Comparison of ENCODE assay signal across 9 mouse cellular contexts in the genomic region with DNA sequence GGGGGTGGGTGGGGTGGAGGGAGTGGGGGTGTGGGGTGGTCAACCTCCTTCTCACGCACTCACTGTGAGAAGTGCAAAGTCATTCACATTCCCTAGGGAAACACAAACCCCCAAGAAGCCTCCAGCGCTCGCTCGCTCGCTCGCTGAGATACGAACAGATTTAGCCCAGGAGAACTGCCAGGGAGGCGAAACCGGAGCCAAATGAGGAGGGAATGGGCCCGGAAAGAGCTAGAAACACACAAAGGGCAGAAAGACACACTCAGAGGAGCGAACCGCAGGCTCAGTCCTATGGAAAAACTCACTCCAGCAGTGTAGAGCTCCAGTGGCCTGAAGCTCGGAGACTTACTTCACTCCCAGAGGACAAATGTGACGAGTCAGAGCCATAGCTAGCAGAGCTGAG. TPM values are rescaled to one million over a fixed set of nuclear protein-coding genes. Genes with fewer than 3 reads are reported as not detected.
DNase-seq lines count a peak whose midpoint lies in the region; ATAC-seq and TF ChIP-seq lines count a peak whose summit lies in the region.
"Had no signal": no experiment of that assay in that cellular context is flagged by ENCODE, and none has a peak within 500 bp of the region (broad histone marks: within the 10 kb centered on the region; RNA-seq: fewer than 3 reads in every experiment).

No protein-coding gene starts in this region.

- no peak for TF ChIP-seq POLR2A in lung, adult 2 months (IDR thresholded peaks at IDR 0.05; ENCODE audit: borderline replicate concordance, extremely low read depth, low read depth, low read length)

- TF ChIP-seq CTCF in lung, embryonic 14.5 days (IDR thresholded peaks at IDR 0.05; ENCODE audit: low read depth) = no peak
- no peak for TF ChIP-seq CTCF in lung, adult 2 months (IDR thresholded peaks at IDR 0.05; ENCODE audit: insufficient read depth, low read length)

- no peak overlapping the region for H3K4me3 ChIP-seq in lung, embryonic 14.5 days (ENCODE audit: low read depth, low read length)
- no peak overlapping the region for H3K4me3 ChIP-seq in lung, adult 2 months (replicated peaks; ENCODE audit: extremely low read depth, low read depth, low read length)
- H3K4me3 ChIP-seq: megakaryocyte, embryonic 14.5 days had no signal

- peak; percentile 54 for DNase-seq in adrenal gland, postnatal 10 days
- DNase-seq in adrenal gland, adult 18-20 months (ENCODE audit: low spot score in 2 of 2) = no peak
- DNase-seq in lung, embryonic 14.5 days = peak; percentile 83
- DNase-seq in lung, adult 2 months = no peak
- DNase-seq in gastrocnemius, postnatal 25 days = peak; percentile 24
- DNase-seq in lung, postnatal 14 days = peak; percentile 61
- DNase-seq in retina, embryonic 14.5 days (ENCODE audit: low spot score) = no peak
- DNase-seq in adipocyte (ENCODE audit: low spot score) = no peak

- H3K4me2 ChIP-seq in lung, embryonic 14.5 days = no peak overlapping the region

- H3K27me3 ChIP-seq in lung, embryonic 14.5 days (ENCODE audit: insufficient read depth, low read length) = no peaks in the 10 kb centered on the region

- 31% methylated on average over 14 of the region's 14 CpGs for WGBS in lung, embryonic 14.5 days
- 42% methylated on average over 14 of the region's 14 CpGs for WGBS in lung, adult 2 months

- H3K9me3 ChIP-seq in lung, embryonic 14.5 days (ENCODE audit: low read depth, low read length) = no peaks in the 10 kb centered on the region

- peak overlapping the region; percentile 26; the same call in 1 of the 2 replicates for H3K27ac ChIP-seq in lung, embryonic 14.5 days (ENCODE audit: low read depth)

- no peaks in the 10 kb centered on the region for H3K36me3 ChIP-seq in lung, embryonic 14.5 days (ENCODE audit: insufficient read depth)

- H3K4me1 ChIP-seq in lung, embryonic 14.5 days (ENCODE audit: insufficient read depth) = no peaks in the 10 kb centered on the region; the same call in 1 of the 2 replicates
- no peaks in the 10 kb centered on the region for H3K4me1 ChIP-seq in lung, adult 2 months (ENCODE audit: control insufficient read depth, insufficient read depth, low read length)

- no peak overlapping the region for H3K9ac ChIP-seq in lung, embryonic 14.5 days

- ATAC-seq in lung, embryonic 14.5 days (ENCODE audit: insufficient read depth) = no peak

RNA-seq across cellular contexts. Expression of gene Gsg1l, which starts 15.4 kb away (rescaled TPM):
- total RNA-seq in adrenal gland, postnatal 10 days (2021) = 1 to 10 TPM; 7.2 to 8.7 TPM
- 10 to 100 TPM; 31.6 to 71.0 TPM for total RNA-seq in adrenal gland, adult 18-20 months (2021)
- polyA plus RNA-seq in lung, embryonic 14.5 days (2014; fragmentation: Nextera tagmentation; extraction: Ambion mirVana) = 3.2 and 3.3 TPM in 2 replicates
- 4.8 and 5.6 TPM in 2 replicates for polyA plus RNA-seq in lung, adult 2 months (2012; rRNA removed)
- total RNA-seq in gastrocnemius, postnatal 25 days (2021) = under 1 TPM in 1 of 2 experiments, not detected in 1; 0.08 TPM

Comparison
In these comparisons a context has a peak if more than half of its experiments do, and no peak if none do; other contexts are left out.
1. DNase-seq: peak in adrenal gland, postnatal 10 days (single experiment), lung, embryonic 14.5 days (single experiment), gastrocnemius, postnatal 25 days (single experiment) and lung, postnatal 14 days (single experiment); none in adrenal gland, adult 18-20 months (0 of 2), lung, adult 2 months (single experiment), retina, embryonic 14.5 days (single experiment) and adipocyte (single experiment).
2. RNA of gene Gsg1l, which starts 15.4 kb away (total RNA-seq): 31.6 to 71.0 TPM in adrenal gland, adult 18-20 months and 7.2 to 8.7 TPM in adrenal gland, postnatal 10 days; 0.08 TPM in gastrocnemius, postnatal 25 days; every median in the first group is over 4 times any median in the second.